Mouse (Mus musculus) C2C12 (cell line): ENCODE measurements at regions not wholly inside any gene's neighbourhood (a gene's known extent, or its start where the extent isn't known, plus 50 kb on each side); places are given as distances from the start of the nearest gene placed in this dataset.

Experiments
- CEBPB ChIP-seq: IDR thresholded peaks from one replicate; pipeline ENCODE4 v1.6.1; 2011; ENCODE audit warnings: low read depth, mild to moderate bottlenecking, control low read depth, moderate library complexity
- CTCF ChIP-seq: IDR thresholded peaks from one replicate; pipeline ENCODE4 v1.5.1; 2011; ENCODE audit not compliant: control insufficient read depth, insufficient read depth, insufficient read length
- MAX ChIP-seq: IDR thresholded peaks from one replicate; pipeline ENCODE4 v1.6.1; 2011; ENCODE audit warnings: mild to moderate bottlenecking, control low read depth
- MYOG ChIP-seq: IDR thresholded peaks from one replicate; pipeline ENCODE4 v1.6.1; 2011; ENCODE audit not compliant: control insufficient read depth, insufficient read length; ENCODE audit errors: extremely low read depth
- USF1 ChIP-seq: IDR thresholded peaks from one replicate; pipeline ENCODE4 v1.6.1; 2011; ENCODE audit warnings: low read depth, mild to moderate bottlenecking, control low read depth, moderate library complexity

- no peak for TF ChIP-seq CTCF
- no peak for TF ChIP-seq MAX
- TF ChIP-seq MYOG: no peak
- TF ChIP-seq USF1: no peak
- TF ChIP-seq CEBPB: no peak
Observed at GRCm38 (mm10) chr10:42094274-42095000, 76.2 kb upstream of the Armc2 start.
